Mouse (Mus musculus): ENCODE measurements around the gene Olfr373.
"Not testable (repeated sequence)": the region's sequence is repeated elsewhere in the genome, so short reads cannot be mapped to it uniquely, and the experiment has no call there.

Olfr373 gene

DNA sequence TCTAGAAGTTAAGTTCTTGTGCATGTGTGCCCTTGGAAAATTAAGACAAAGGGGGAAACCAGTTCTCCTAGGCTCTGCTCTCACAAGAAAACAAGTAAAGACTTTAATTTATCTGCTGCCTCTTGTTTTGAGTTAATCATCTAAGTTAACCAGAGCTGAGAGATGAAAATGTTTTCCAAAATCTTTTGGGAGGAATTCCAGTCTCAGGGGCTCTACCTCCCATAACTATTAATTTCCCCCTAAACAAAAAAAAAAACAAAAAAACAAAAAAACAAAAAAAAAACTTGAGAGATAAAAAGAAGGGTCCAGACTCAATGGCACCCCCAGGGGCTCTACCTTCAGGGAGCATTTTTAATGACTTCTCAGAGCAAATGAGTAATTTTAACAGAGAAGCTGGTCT lies at the start of gene Olfr373:
Olfr373 (plus strand) TSS at position 301 of the 400 bp plus-strand sequence.
- DNase-seq (ENCODE audit: low read depth, low spot score), result not testable (repeated sequence)

DNA sequence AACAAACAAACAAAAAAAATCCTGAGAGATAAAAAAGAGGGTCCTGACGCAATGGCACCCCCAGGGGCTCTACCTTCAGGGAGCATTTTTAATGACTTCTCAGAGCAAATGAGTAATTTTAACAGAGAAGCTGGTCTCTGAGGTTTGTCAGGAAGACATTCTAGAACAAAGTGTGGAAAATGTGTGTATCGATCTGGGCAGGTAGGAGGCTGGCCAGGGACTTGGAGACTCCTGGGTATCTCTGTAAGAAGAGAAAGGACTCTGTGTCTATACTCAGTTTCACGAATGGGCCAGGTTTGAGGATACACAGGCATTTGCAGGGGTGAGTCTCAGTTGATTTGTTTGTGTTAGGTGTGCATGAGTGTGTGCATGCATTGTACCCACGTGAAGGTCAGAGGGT lies 42.1 kb upstream of the Olfr373 start, which contains the start of gene Olfr372:
Olfr372 (plus strand) TSS at position 301 of the 400 bp plus-strand sequence.
- DNase-seq (ENCODE audit: low read depth, low spot score), result not testable (repeated sequence)

GRCm38 (mm10) chr8:72042493-72042892 lies 40.5 kb upstream of the Olfr373 start:
- DNase-seq (ENCODE audit: low read depth, low spot score), result no peak

DNA sequence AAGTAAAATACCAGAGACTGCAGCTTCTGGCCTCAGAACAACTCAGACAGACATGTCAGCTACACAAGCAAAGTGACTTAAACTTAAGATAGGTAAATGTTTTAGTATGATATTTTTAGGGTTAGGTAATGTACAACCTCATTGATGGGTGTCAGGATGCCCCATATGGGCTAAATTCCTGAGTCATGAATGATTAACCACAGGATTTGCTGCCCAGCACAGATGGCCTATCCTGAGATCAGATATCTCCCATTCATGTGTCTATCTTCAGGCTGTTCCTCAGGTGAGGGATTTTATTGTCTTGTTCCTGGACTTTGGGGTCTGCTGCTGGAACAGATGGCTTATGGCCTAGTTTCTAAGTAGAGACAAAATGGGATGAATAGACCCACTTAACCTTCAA lies 28.3 kb upstream of the Olfr373 start:
- not testable (repeated sequence) for DNase-seq (ENCODE audit: low read depth, low spot score)

DNA sequence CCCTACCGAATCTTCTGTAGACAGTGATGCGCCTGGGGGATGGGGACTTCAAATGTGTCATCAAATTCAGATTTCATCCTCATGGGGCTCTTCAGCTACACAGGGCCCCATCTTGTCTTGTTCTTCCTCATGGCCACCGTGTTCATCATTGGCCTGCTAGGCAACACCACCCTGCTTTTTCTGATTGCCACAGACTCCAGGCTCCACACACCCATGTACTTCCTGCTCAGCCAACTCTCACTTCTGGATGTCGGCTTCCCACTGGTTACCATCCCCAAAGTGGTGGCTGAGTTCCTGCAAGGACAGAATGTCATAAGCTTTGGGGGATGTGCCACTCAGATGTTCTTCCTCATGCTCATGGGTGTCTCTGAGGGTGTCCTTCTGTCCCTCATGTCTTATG lies 25.3 kb upstream of the Olfr373 start:
- not testable (repeated sequence) for DNase-seq (ENCODE audit: low read depth, low spot score)

- DNase-seq (ENCODE audit: low read depth, low spot score), result not testable (repeated sequence)
Observed at GRCm38 (mm10) chr8:72066819-72067399, 16.1 kb upstream of the Olfr373 start.

DNA sequence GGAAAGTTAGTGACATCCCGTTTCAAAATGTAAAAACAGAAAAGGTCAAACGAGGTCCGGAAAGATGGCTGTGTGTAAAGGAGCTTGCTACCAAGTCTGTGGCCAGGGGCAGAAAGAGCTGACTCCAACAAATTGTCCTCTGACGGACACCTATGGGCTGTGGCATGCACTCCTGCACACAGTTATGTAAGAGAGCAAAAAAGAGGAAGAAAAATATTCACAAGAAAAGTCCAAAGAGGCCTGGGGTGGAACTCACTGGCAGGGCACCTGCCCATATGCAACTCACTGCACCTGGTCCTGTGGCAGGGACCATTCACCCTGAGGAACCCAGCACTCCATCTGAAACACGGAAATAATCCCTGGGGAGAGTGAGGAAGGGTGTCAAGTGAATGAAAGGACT lies 1.8 kb downstream of the Olfr373 start:
- no peak for DNase-seq (ENCODE audit: low read depth, low spot score)

GRCm38 (mm10) chr8:72087611-72088010 lies 4.6 kb downstream of the Olfr373 start:
- DNase-seq (ENCODE audit: low read depth, low spot score), result peak; percentile 52

DNA sequence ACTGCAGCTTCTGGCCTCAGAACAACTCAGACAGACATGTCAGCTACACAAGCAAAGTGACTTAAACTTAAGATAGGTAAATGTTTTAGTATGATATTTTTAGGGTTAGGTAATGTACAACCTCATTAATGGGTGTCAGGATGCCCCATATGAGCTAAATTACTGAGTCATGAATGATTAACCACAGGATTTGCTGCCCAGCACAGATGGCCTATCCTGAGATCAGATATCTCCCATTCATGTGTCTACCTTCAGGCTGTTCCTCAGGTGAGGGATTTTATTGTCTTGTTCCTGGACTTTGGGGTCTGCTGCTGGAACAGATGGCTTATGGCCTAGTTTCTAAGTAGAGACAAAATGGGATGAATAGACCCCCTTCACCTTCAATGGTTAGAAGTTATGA lies 13.7 kb downstream of the Olfr373 start:
- not testable (repeated sequence) for DNase-seq (ENCODE audit: low read depth, low spot score)

GRCm38 (mm10) chr8:72099377-72100103 lies 16.6 kb downstream of the Olfr373 start:
- DNase-seq (ENCODE audit: low read depth, low spot score), result peak; percentile 82

DNA sequence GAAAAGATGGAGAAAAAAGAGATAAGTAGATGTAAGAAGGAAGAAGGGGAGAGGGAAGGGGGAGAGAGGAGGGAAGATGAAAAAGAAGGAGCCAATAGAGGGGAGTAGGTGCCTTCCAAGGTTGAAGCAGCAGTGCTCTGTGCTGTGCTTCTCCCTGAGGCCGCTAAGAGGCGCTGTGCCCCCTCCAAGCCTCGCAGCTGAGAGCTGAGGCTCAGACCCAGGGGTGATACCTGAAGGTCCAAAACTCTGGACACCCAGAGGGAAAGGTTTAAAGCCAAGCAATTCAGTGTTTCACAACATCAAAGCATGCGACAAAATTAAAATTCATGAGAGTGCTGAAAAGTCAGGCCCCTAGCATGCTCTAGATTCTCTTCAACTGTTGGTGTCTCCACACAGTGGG lies 22.2 kb downstream of the Olfr373 start:
- DNase-seq (ENCODE audit: low read depth, low spot score), result peak; percentile 65

DNA sequence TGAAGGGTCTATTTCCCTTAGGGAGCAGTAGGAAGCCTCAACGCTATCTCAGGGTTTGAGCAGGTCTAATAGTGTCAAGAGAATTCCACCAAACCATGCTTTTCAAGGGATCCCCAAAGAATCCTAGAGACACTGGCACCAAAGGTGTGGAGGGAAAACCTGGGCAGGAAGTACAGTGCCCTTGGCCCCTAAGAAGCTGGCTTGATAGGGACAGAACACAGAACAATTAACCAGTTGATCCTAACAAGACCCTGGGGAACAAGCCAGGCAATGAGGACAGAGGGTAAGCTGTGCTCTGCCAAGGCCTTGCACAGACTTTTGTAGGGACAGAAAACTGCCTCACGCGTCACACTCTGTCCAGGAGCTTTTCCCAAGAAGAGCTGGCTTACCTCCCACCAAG lies 23.8 kb downstream of the Olfr373 start, which contains the start of gene Olfr374:
Olfr374 (plus strand) TSS at position 301 of the 400 bp plus-strand sequence.
- no peak for DNase-seq (ENCODE audit: low read depth, low spot score)

DNA sequence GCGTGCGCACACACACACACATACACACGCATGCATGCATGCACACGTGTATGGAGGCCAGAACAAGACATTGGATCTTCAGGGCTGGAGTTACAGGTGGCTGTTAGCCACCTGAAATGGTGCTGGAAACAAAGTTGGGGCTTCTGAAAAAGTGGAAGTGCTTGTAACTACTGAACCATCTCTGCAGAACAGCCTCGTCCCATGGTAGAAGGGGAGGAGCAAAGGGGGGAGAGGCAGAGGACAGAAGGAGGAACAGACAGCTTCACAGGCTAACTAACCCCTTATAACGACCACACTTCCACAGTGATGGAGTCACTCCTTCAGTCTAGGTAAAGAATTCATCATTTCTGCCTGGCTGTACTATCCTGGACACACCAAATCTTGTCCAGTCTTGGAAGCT lies 27.9 kb downstream of the Olfr373 start:
- DNase-seq (ENCODE audit: low read depth, low spot score), result no peak

GRCm38 (mm10) chr8:72112486-72112885 lies 29.5 kb downstream of the Olfr373 start:
- DNase-seq (ENCODE audit: low read depth, low spot score), result peak; percentile 72

GRCm38 (mm10) chr8:72115202-72115601 lies 32.2 kb downstream of the Olfr373 start:
- peak; percentile 54 for DNase-seq (ENCODE audit: low read depth, low spot score)

GRCm38 (mm10) chr8:72118616-72119015 lies 35.6 kb downstream of the Olfr373 start:
- DNase-seq (ENCODE audit: low read depth, low spot score), result no peak

GRCm38 (mm10) chr8:72121486-72121885 lies 38.5 kb downstream of the Olfr373 start:
- not testable (repeated sequence) for DNase-seq (ENCODE audit: low read depth, low spot score)

- DNase-seq (ENCODE audit: low read depth, low spot score), result no peak
Observed at GRCm38 (mm10) chr8:72121997-72122396, 39.0 kb downstream of the Olfr373 start.

- DNase-seq (ENCODE audit: low read depth, low spot score), result no peak
Observed at GRCm38 (mm10) chr8:72127834-72128233, 44.9 kb downstream of the Olfr373 start.

DNA sequence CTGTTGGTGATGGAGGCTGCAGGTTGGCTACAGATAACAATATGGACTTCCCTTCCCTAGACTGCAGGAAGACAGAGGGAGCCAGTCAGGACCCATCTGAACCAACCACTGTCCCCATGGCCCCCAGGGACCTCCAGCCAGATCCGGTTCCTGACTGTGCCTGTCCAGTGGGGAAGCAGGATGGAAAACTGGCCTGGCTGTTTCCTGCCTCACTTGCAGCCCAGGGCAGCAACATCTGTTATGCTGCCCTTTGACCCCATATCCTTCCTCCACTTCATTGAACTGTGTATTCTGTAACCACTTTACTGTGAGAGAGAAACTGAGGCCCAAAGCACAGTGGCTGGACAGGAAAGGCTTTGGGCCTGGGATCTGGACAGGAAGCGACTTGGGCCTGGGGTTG lies 48.3 kb downstream of the Olfr373 start:
- no peak for DNase-seq (ENCODE audit: low read depth, low spot score)

GRCm38 (mm10) chr8:72131901-72132300 lies 48.9 kb downstream of the Olfr373 start:
- no peak for DNase-seq (ENCODE audit: low read depth, low spot score)

GRCm38 (mm10) chr8:72132417-72132816 lies 49.4 kb downstream of the Olfr373 start:
- no peak for DNase-seq (ENCODE audit: low read depth, low spot score)

- DNase-seq (ENCODE audit: low read depth, low spot score), result no peak
Observed at GRCm38 (mm10) chr8:72132891-72133290, 49.9 kb downstream of the Olfr373 start.

Data from ZHBTc4 (cell line).